Mouse (Mus musculus): ENCODE results near the gene Spx.

Gene Spx

GRCm38 (mm10) chr6:142412906-142413491 lies at the start of gene Spx:
Gene Spx, plus strand, starts transcription at chr6:142413441.
- no peak for DNase-seq

GRCm38 (mm10) chr6:142365742-142366472 lies 47.3 kb upstream of the Spx start:
- DNase-seq: no peak

GRCm38 (mm10) chr6:142366473-142367018 lies 46.7 kb upstream of the Spx start:
- no peak for DNase-seq

GRCm38 (mm10) chr6:142367565-142367964 lies 45.7 kb upstream of the Spx start:
- no peak for DNase-seq

GRCm38 (mm10) chr6:142369568-142369967 lies 43.7 kb upstream of the Spx start:
- no peak for DNase-seq

- DNase-seq: no peak
Measured at GRCm38 (mm10) chr6:142377081-142377480, 36.2 kb upstream of the Spx start.

- DNase-seq: no peak
Measured at GRCm38 (mm10) chr6:142378576-142379330, 34.5 kb upstream of the Spx start.

- DNase-seq: no peak
Measured at GRCm38 (mm10) chr6:142379961-142380360, 33.3 kb upstream of the Spx start.

GRCm38 (mm10) chr6:142381615-142382014 lies 31.6 kb upstream of the Spx start:
- DNase-seq: no peak

GRCm38 (mm10) chr6:142384521-142384920 lies 28.7 kb upstream of the Spx start:
- DNase-seq: no peak

GRCm38 (mm10) chr6:142386285-142387010 lies 26.8 kb upstream of the Spx start:
- DNase-seq: no peak

GRCm38 (mm10) chr6:142387011-142387754 lies 26.1 kb upstream of the Spx start, which contains the start of the genes Recql and Golt1b:
Gene Recql, minus strand, starts transcription at chr6:142387087.
Gene Golt1b, plus strand, starts transcription at chr6:142387221.
- peak; percentile 99 for DNase-seq

- no peak for DNase-seq
Measured at GRCm38 (mm10) chr6:142387755-142388271, 25.4 kb upstream of the Spx start.

- DNase-seq: no peak
Measured at GRCm38 (mm10) chr6:142389101-142389500, 24.1 kb upstream of the Spx start.

GRCm38 (mm10) chr6:142392312-142392711 lies 20.9 kb upstream of the Spx start:
- DNase-seq: no peak

- no peak for DNase-seq
Measured at GRCm38 (mm10) chr6:142394669-142395068, 18.6 kb upstream of the Spx start.

GRCm38 (mm10) chr6:142395756-142396155 lies 17.5 kb upstream of the Spx start:
- DNase-seq: no peak

GRCm38 (mm10) chr6:142411140-142411539 lies 2.1 kb upstream of the Spx start:
- no peak for DNase-seq

- DNase-seq: no peak
Measured at GRCm38 (mm10) chr6:142413845-142414244, 604 bp downstream of the Spx start.

GRCm38 (mm10) chr6:142414597-142414996 lies 1.4 kb downstream of the Spx start:
- no peak for DNase-seq

GRCm38 (mm10) chr6:142424976-142425375 lies 11.7 kb downstream of the Spx start:
- no peak for DNase-seq

- no peak for DNase-seq
Measured at GRCm38 (mm10) chr6:142429072-142429471, 15.8 kb downstream of the Spx start.
